Mouse (Mus musculus) cortical plate, adult 2 months (tissue): ENCODE measurements around the gene Olfr1242.

Experiments
- CTCF ChIP-seq: fragments of 200-500 bp; IDR thresholded peaks from 2 replicates; pipeline ENCODE4 v1.5.1; 2011; ENCODE audit warnings: mild to moderate bottlenecking, control low read depth, low read length; ENCODE audit not compliant: insufficient read depth; ENCODE audit errors: extremely low read depth
- POLR2A ChIP-seq: fragments of 200-500 bp; IDR thresholded peaks from 2 replicates; pipeline ENCODE4 v1.6.1; 2011; ENCODE audit warnings: mild to moderate bottlenecking, low read length, control low read depth; ENCODE audit not compliant: insufficient read depth; ENCODE audit errors: extremely low read depth

- TF ChIP-seq POLR2A (no peak), CTCF (no peak)
Measured at GRCm38 (mm10) chr2:89442900-89443299, 55.2 kb downstream of the Olfr1242 start, which contains the start of gene Olfr1240.
